Mouse (Mus musculus) kidney, postnatal 0 days (tissue): ENCODE data around the gene Pabpc1l. TPM values are rescaled to one million over a fixed set of nuclear protein-coding genes. Genes with fewer than 3 reads are reported as not detected.

Source experiments
- ATAC-seq: fragments of 200-750 bp; cut with Nextera tagmentation; replicated peaks from 2 replicates; pipeline ENCODE4 v1.8.0; 2017; ENCODE audit warnings: low read depth, moderate number of reproducible peaks, moderate TSS enrichment, moderate library complexity; ENCODE audit not compliant: low FRiP score
- DNase-seq: peaks from one replicate; pipeline ENCODE4 v3.0.0-alpha.2; 2016; ENCODE audit warnings: low spot score
- H3K27ac ChIP-seq: fragments of 300-500 bp; sonication (generic); 2 replicates; pipeline ENCODE4 v1.5.1; 2014; ENCODE audit warnings: mild to moderate bottlenecking
- H3K27me3 ChIP-seq: fragments of 300-500 bp; sonication (generic); 2 replicates; pipeline ENCODE4 v1.6.1; 2014; ENCODE audit warnings: low read length, mixed read lengths; ENCODE audit not compliant: insufficient read depth
- H3K36me3 ChIP-seq: fragments of 300-500 bp; sonication (generic); 2 replicates; pipeline ENCODE4 v1.6.1; 2014; ENCODE audit warnings: low read length, mixed read lengths; ENCODE audit not compliant: insufficient read depth
- H3K4me1 ChIP-seq: fragments of 300-500 bp; sonication (generic); replicated peaks from 2 replicates; pipeline ENCODE4 v1.6.1; 2014; ENCODE audit warnings: antibody characterized with exemption, low read length, mixed read lengths; ENCODE audit not compliant: insufficient read depth
- H3K4me2 ChIP-seq: fragments of 300-500 bp; sonication (generic); 2 replicates; pipeline ENCODE4 v1.6.1; 2014; ENCODE audit warnings: mild to moderate bottlenecking, low read length, moderate library complexity, mixed read lengths
- H3K4me3 ChIP-seq: fragments of 300-500 bp; sonication (generic); replicated peaks from 2 replicates; pipeline ENCODE4 v1.5.1; 2014; ENCODE audit warnings: low read depth, low read length
- H3K9ac ChIP-seq: fragments of 300-500 bp; sonication (generic); 2 replicates; pipeline ENCODE4 v1.6.1; 2014; ENCODE audit warnings: low read depth, low read length
- H3K9me3 ChIP-seq: fragments of 300-500 bp; sonication (generic); replicated peaks from 2 replicates; pipeline ENCODE4 v1.6.1; 2016; ENCODE audit warnings: low read length, inconsistent platforms, mixed read lengths
- CTCF ChIP-seq: IDR thresholded peaks from 2 replicates; pipeline ENCODE4 v1.5.1; 2016; ENCODE audit warnings: antibody characterized with exemption, low read depth, mild to moderate bottlenecking, moderate library complexity
- WGBS: fragments of 180-500 bp; shearing (Covaris S2); extraction: QIAGEN DNeasy Blood & Tissue Kit; methylation state at CpG from one replicate; pipeline ENCODE4 v1.1.7; 2014; 5-methylcytosine and 5-hydroxymethylcytosine counted together
- polyA plus RNA-seq: library from polyadenylated mRNA; unstranded; fragments of >200 nt; fragmentation: Nextera tagmentation; extraction: Ambion mirVana; gene quantifications from 2 replicates; pipeline ENCODE4 v1.2.1, GENCODE M21; 2015

Pabpc1l gene
- polyA plus RNA-seq, 1 experiment from 2014 or later, result 2.7 TPM

- no peaks in the 10 kb centered on the region for H3K9me3 ChIP-seq
- no peak overlapping the region for H3K4me2 ChIP-seq
- no peak for DNase-seq
- peak; percentile 34; the same call in 1 of the 2 replicates for TF ChIP-seq CTCF
- H3K36me3 ChIP-seq, result peaks cover 40% of the 10 kb centered on the region
- H3K9ac ChIP-seq, result no peak overlapping the region
- H3K4me3 ChIP-seq, result no peak overlapping the region
- no peaks in the 10 kb centered on the region for H3K4me1 ChIP-seq
- 70% methylated on average over 4 of the region's 4 CpGs for WGBS
- no peak for ATAC-seq
- no peaks in the 10 kb centered on the region for H3K27me3 ChIP-seq
- no peak overlapping the region for H3K27ac ChIP-seq
Observed at GRCm38 (mm10) chr2:164019943-164020342, 5.3 kb upstream of the Pabpc1l start.

GRCm38 (mm10) chr2:164022104-164022503 lies 3.1 kb upstream of the Pabpc1l start:
- Histone ChIP-seq H3K9ac (no peak overlapping the region), H3K27ac (no peak overlapping the region), H3K4me1 (no peaks in the 10 kb centered on the region), H3K9me3 (no peaks in the 10 kb centered on the region), H3K4me3 (no peak overlapping the region), H3K4me2 (no peak overlapping the region), H3K27me3 (no peaks in the 10 kb centered on the region), H3K36me3 (peaks cover 20% of the 10 kb centered on the region; the same call in 1 of the 2 replicates)
- DNase-seq (no peak), ATAC-seq (no peak)
- no peak for TF ChIP-seq CTCF
- WGBS, result 48% methylated on average over 2 of the region's 2 CpGs

DNA sequence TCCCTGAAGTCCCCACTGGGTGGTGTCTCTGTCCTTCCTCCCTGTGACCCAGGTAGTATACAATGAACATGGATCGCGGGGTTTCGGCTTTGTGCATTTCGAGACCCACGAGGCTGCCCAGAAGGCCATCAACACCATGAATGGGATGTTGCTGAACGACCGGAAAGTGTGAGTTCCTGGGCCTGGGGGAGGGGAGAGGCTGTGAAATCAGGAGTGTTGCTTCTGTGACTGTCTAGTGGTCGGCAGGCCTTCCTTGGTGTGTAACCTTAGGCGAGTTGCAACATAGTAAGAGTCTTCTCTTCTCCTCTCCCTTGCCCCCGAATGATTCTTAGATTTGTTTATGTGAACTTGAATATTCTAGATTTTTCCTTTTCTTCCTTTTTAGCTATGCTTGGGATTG lies 5.9 kb downstream of the Pabpc1l start:
- H3K36me3 ChIP-seq, result no peaks in the 10 kb centered on the region
- no peak overlapping the region for H3K4me3 ChIP-seq
- no peak for TF ChIP-seq CTCF

DNA sequence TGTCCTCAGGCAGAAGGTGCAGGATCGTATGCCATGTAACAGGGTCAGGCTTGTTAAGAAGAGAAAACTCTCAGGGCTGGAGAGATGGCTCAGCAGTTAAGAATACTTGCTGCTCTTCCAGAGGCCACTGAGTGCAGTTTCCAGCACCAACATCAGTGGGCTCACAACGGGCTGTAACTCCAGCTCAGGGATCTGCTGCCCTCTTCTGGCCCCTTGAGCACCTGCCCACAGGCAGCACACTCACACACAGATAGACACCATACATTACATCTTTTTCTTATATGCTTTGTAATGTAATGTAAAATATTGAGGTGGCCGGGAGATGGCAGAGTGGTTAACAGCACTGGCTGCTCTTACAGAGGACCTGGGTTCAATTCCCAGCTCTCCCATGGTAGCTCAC lies 7.7 kb downstream of the Pabpc1l start:
- Histone ChIP-seq H3K4me2 (no peak overlapping the region), H3K9me3 (no peaks in the 10 kb centered on the region), H3K36me3 (no peaks in the 10 kb centered on the region), H3K9ac (no peak overlapping the region), H3K27ac (no peak overlapping the region), H3K27me3 (no peaks in the 10 kb centered on the region), H3K4me3 (no peak overlapping the region), H3K4me1 (no peaks in the 10 kb centered on the region)
- peak; percentile 22; the same call in 1 of the 2 replicates for TF ChIP-seq CTCF
- ATAC-seq, result no peak
- WGBS, result 95% methylated on average over 3 of the region's 3 CpGs
- no peak for DNase-seq

More for the DNA sequence above, 5.9 kb downstream of the Pabpc1l start:
- Histone ChIP-seq H3K4me1 (no peaks in the 10 kb centered on the region), H3K27me3 (no peaks in the 10 kb centered on the region), H3K27ac (no peak overlapping the region), H3K4me2 (no peak overlapping the region), H3K9me3 (no peaks in the 10 kb centered on the region), H3K9ac (no peak overlapping the region)
- DNase-seq, result no peak
- no peak for ATAC-seq
- WGBS, result 71% methylated on average over 10 of the region's 10 CpGs

- Histone ChIP-seq H3K9me3 (no peaks in the 10 kb centered on the region), H3K9ac (no peak overlapping the region), H3K4me2 (no peak overlapping the region), H3K27ac (no peak overlapping the region), H3K4me3 (no peak overlapping the region), H3K36me3 (no peaks in the 10 kb centered on the region), H3K4me1 (no peaks in the 10 kb centered on the region), H3K27me3 (no peaks in the 10 kb centered on the region)
- TF ChIP-seq CTCF, result peak; percentile 54
- peak; percentile 35 for DNase-seq
- ATAC-seq, result peak; percentile 42
- 44% methylated on average over 10 of the region's 10 CpGs for WGBS
Observed at GRCm38 (mm10) chr2:164036520-164037019, 11.3 kb downstream of the Pabpc1l start.

- H3K4me3 ChIP-seq, result no peak overlapping the region
- no peak overlapping the region for H3K9ac ChIP-seq
- H3K9me3 ChIP-seq, result no peaks in the 10 kb centered on the region
- H3K27ac ChIP-seq, result no peak overlapping the region
- peak; percentile 52 for ATAC-seq
- no peak for TF ChIP-seq CTCF
- DNase-seq, result no peak
- WGBS, result 96% methylated on average over 1 of the region's 1 CpGs
- no peaks in the 10 kb centered on the region for H3K27me3 ChIP-seq
- H3K4me1 ChIP-seq, result no peaks in the 10 kb centered on the region
- H3K4me2 ChIP-seq, result no peak overlapping the region
- H3K36me3 ChIP-seq, result no peaks in the 10 kb centered on the region
Observed at GRCm38 (mm10) chr2:164038407-164039028, 13.3 kb downstream of the Pabpc1l start.
